Mouse (Mus musculus) limb, embryonic 10.5 days (tissue): ENCODE data around the gene Ubr1. TPM values are rescaled to one million over a fixed set of nuclear protein-coding genes. Genes with fewer than 3 reads are reported as not detected.

Source experiments
- DNase-seq: peaks from one replicate; pipeline ENCODE4 v3.0.0-alpha.2; 2017; ENCODE audit warnings: low spot score
- H3K27ac ChIP-seq: fragments of 300-500 bp; sonication (generic); 2 replicates; pipeline ENCODE4 v1.5.1; 2016; ENCODE audit warnings: mild to moderate bottlenecking
- H3K27me3 ChIP-seq: fragments of 300-500 bp; sonication (generic); 2 replicates; pipeline ENCODE4 v1.6.1; 2016; ENCODE audit warnings: low read depth, mild to moderate bottlenecking; ENCODE audit not compliant: poor library complexity, severe bottlenecking
- H3K36me3 ChIP-seq: fragments of 300-500 bp; sonication (generic); 2 replicates; pipeline ENCODE4 v1.6.1; 2016; ENCODE audit warnings: mild to moderate bottlenecking, moderate library complexity
- H3K4me1 ChIP-seq: fragments of 300-500 bp; sonication (generic); 2 replicates; pipeline ENCODE4 v1.6.1; 2016
- H3K4me3 ChIP-seq: fragments of 300-500 bp; sonication (generic); 2 replicates; pipeline ENCODE4 v1.5.1; 2016; ENCODE audit warnings: mild to moderate bottlenecking, moderate library complexity
- H3K9me3 ChIP-seq: fragments of 300-500 bp; sonication (generic); replicated peaks from 2 replicates; pipeline ENCODE4 v1.6.1; 2016; ENCODE audit warnings: mild to moderate bottlenecking
- WGBS: fragments of 180-500 bp; shearing (Covaris S2); methylation state at CpG from one replicate; pipeline ENCODE4 v1.1.7; 2016; 5-methylcytosine and 5-hydroxymethylcytosine counted together
- polyA plus RNA-seq: library from polyadenylated mRNA; unstranded; fragments of >200 nt; fragmentation: Nextera tagmentation; extraction: Ambion mirVana; gene quantifications from 2 replicates; pipeline ENCODE4 v1.2.1, GENCODE M21; 2016

Gene Ubr1
- 23.6 and 31.7 TPM in 2 replicates for polyA plus RNA-seq

GRCm38 (mm10) chr2:120970559-120971080 is at the start of gene Ubr1:
Gene Ubr1 (minus strand): TSS chr2:120970715.
- under 1% methylated on average over 39 of the region's 39 CpGs for WGBS

DNA sequence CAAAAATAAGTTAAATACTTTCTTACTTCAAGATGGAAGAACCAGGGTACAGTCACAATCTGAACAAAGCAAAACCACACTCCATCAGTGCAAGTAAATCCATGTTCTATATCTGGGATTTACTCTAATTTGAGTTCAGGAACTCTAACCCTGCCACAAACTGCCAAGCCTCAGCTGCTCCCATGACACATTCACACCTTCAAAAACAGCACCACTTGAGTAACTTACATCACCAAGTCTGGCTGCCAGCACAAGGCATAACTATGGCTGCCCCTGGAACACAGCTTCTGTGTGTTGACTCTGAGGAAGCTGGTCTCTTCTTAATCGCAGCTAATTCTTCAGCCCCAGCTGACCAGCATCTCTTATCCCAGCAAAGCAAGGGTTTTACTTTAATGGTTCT is 46.6 kb upstream of the Ubr1 start:
- Histone ChIP-seq H3K4me3 (no peak overlapping the region), H3K36me3 (peaks cover 45% of the 10 kb centered on the region), H3K27me3 (no peaks in the 10 kb centered on the region), H3K27ac (no peak overlapping the region), H3K4me1 (no peaks in the 10 kb centered on the region), H3K9me3 (no peaks in the 10 kb centered on the region)
- WGBS = 95% methylated on average over 1 of the region's 1 CpGs
- DNase-seq = no peak

More at GRCm38 (mm10) chr2:120970559-120971080, at the start of gene Ubr1:
- H3K9me3 ChIP-seq = no peaks in the 10 kb centered on the region
- peaks cover 10% of the 10 kb centered on the region; the same call in 1 of the 2 replicates for H3K36me3 ChIP-seq
- H3K27me3 ChIP-seq = no peaks in the 10 kb centered on the region
- H3K4me1 ChIP-seq = peaks cover 15% of the 10 kb centered on the region
- DNase-seq = peak; percentile 93
- H3K4me3 ChIP-seq = peak within 1 kb of the TSS; percentile 89
- H3K27ac ChIP-seq = peak within 1 kb of the TSS; percentile 96

DNA sequence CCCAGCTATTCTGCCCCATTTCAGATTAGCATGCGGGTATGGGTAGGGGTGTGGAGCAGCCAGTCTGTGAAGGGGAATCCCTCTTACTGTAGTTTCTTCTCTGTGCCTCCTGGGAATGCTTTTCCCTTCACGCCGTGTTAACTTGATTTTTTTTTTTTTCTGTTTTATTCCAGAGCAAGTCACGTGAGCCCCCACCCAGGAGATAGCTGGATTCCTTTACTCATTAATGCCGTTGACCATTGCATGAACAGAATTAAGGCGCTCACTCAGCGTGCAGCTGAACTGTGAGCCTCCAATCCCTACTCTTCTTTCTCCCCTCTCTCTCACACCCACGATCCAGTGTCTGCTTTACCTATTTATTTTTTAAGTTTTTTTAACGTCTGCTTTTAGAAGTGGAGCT is 45.7 kb upstream of the Ubr1 start:
- 94% methylated on average over 9 of the region's 9 CpGs for WGBS
- Histone ChIP-seq H3K9me3 (no peaks in the 10 kb centered on the region), H3K4me3 (no peak overlapping the region), H3K27ac (no peak overlapping the region), H3K4me1 (no peaks in the 10 kb centered on the region), H3K36me3 (peaks cover 47% of the 10 kb centered on the region), H3K27me3 (no peaks in the 10 kb centered on the region)
- DNase-seq = no peak

GRCm38 (mm10) chr2:121015507-121015906 is 45.0 kb upstream of the Ubr1 start:
- no peak for DNase-seq
- Histone ChIP-seq H3K4me1 (no peaks in the 10 kb centered on the region), H3K4me3 (no peak overlapping the region), H3K27ac (no peak overlapping the region), H3K36me3 (peaks cover 47% of the 10 kb centered on the region), H3K27me3 (no peaks in the 10 kb centered on the region), H3K9me3 (no peaks in the 10 kb centered on the region)
- 86% methylated on average over 2 of the region's 2 CpGs for WGBS

- Histone ChIP-seq H3K27me3 (no peaks in the 10 kb centered on the region), H3K9me3 (no peaks in the 10 kb centered on the region), H3K4me1 (peaks cover 12% of the 10 kb centered on the region), H3K36me3 (peaks cover 43% of the 10 kb centered on the region), H3K27ac (no peak overlapping the region), H3K4me3 (no peak overlapping the region)
- 92% methylated on average over 9 of the region's 9 CpGs for WGBS
- no peak for DNase-seq
These were observed 42.2 kb upstream of the Ubr1 start for GRCm38 (mm10) chr2:121012676-121013075.

DNA sequence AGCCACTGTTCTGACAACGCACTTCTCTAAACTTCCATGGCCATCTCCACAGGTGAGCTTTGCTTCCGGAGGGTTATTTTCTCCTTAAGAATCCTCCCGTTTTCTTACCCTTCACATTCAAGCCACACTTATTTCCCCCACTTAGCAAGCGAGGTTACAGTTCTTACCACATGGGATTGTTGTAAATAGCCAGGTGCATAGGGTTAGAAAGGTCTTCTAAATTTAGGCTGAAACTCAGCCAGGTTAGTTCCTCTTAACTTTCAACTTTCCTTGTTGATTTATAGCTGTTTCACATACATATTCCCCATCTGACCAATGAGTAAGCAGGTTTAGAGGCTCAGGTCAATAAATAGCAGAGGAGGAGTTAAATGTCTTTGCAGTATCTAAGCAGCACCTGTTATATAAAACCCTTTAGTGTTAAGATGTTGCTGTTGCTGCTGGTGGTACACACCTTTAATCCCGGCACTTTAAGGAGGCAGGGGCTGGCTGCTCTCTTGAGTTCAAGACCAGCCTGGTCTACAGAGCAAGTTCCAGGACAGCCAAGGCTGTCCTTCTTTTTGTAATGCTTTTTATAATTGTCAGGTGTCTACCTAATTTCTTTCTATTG is 38.7 kb upstream of the Ubr1 start:
- Histone ChIP-seq H3K27me3 (no peaks in the 10 kb centered on the region), H3K36me3 (peaks cover 17% of the 10 kb centered on the region), H3K27ac (no peak overlapping the region), H3K4me1 (peaks cover 12% of the 10 kb centered on the region), H3K4me3 (peak overlapping the region; percentile 90), H3K9me3 (no peaks in the 10 kb centered on the region)
- WGBS = 25% methylated on average over 5 of the region's 5 CpGs
- no peak for DNase-seq

- Histone ChIP-seq H3K27ac (peak overlapping the region; percentile 64; the same call in 1 of the 2 replicates), H3K36me3 (peaks cover 13% of the 10 kb centered on the region), H3K4me3 (peak overlapping the region; percentile 90), H3K9me3 (no peaks in the 10 kb centered on the region), H3K27me3 (no peaks in the 10 kb centered on the region), H3K4me1 (peaks cover 12% of the 10 kb centered on the region)
- 1% methylated on average over 12 of the region's 12 CpGs for WGBS
- DNase-seq = no peak
These were observed 38.1 kb upstream of the Ubr1 start for GRCm38 (mm10) chr2:121008664-121009007.

DNA sequence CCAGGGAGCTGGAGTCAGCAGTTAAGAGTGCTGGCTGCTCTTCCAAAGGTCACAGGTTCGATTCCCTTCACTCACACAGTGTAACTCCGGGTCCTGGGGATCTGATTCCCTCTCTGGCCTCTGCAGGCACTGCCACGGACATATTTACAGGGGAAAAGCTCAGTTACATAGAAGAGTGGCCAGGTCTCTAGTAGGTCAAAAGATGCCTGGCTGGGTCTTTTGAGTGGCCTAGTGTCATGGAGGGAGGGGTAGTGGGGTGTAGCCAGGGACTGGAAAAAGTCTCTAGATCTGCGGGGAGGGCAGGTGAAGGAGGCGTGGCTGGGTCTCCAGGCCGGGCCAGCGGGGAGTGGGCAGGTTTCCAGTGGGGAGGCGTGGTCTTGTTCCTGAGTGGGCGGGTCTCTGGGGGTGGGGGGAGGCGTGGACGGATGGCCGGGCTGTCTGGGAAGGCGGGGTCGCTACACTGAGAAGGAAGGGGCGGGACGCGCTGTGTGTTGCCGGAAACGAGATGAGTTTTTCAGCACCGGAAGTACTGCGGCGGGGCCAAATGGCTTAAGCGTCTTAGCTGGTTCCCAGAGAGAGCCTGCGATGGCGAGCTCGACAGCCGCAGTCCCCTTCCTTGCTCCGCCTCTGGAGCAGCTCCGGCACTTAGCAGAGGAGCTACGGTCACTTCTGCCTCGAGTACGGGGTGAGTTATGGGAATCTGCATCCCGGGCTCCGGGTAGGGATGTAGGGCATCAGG is 37.6 kb upstream of the Ubr1 start, which contains the start of gene Ccndbp1:
Gene Ccndbp1 (plus strand): TSS at position 479 of the 739 bp plus-strand sequence.
- Histone ChIP-seq H3K27me3 (no peaks in the 10 kb centered on the region), H3K4me3 (peak within 1 kb of the TSS; percentile 90), H3K9me3 (no peaks in the 10 kb centered on the region), H3K4me1 (peaks cover 12% of the 10 kb centered on the region), H3K27ac (peak within 1 kb of the TSS; percentile 64), H3K36me3 (peaks cover 11% of the 10 kb centered on the region)
- DNase-seq = peak; percentile 93
- WGBS = 2% methylated on average over 34 of the region's 34 CpGs

GRCm38 (mm10) chr2:121006986-121007385 is 36.5 kb upstream of the Ubr1 start:
- Histone ChIP-seq H3K36me3 (peaks cover under 1% of the 10 kb centered on the region; the same call in 1 of the 2 replicates), H3K27me3 (no peaks in the 10 kb centered on the region)
- WGBS = 89% methylated on average over 1 of the region's 1 CpGs

DNA sequence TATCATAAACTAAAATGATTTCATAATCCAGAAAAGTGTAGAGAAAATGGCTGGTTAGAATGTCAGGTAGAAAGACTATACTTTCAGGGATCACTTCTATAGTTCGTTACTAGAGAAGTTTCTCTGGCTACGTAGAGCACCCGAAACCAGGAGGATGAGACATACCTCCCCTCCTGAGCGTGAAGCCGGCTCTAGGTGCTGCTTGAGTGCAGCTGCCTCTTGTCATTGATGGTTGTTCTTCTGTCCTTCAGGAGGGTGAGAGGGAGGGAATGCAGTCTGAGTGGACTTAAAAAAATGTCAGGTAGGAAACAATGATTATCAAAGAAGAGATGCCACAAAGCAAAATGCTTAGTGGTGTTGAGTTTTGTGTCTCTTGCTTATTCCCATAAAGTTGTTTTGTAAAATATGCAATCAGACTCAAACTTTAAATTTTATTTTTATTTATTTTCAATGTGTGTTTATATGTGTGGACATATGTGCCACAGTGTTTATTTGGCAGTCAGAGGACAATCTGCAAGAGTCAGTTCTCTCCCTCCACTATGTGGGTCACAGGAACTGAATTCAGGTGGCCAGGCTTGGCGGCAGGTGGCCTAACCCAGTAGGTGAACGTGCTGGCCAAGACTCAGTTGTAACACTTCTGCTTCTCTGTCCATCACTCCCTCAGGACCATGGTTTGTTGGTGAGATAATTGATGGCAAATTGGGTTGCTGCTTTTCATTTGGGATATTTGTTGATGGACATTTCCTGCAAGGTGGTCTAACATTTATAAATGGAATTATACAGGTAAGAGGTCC is 33.7 kb upstream of the Ubr1 start:
- Histone ChIP-seq H3K9me3 (no peaks in the 10 kb centered on the region), H3K4me1 (peaks cover 9% of the 10 kb centered on the region), H3K27me3 (no peaks in the 10 kb centered on the region), H3K36me3 (no peaks in the 10 kb centered on the region), H3K27ac (no peak overlapping the region), H3K4me3 (no peak overlapping the region)
- 80% methylated on average over 7 of the region's 7 CpGs for WGBS
- no peak for DNase-seq

More at GRCm38 (mm10) chr2:121006986-121007385, 36.5 kb upstream of the Ubr1 start:
- DNase-seq = no peak
- Histone ChIP-seq H3K27ac (no peak overlapping the region), H3K4me1 (peaks cover 12% of the 10 kb centered on the region), H3K4me3 (no peak overlapping the region), H3K9me3 (no peaks in the 10 kb centered on the region)

- H3K4me3 ChIP-seq = no peak overlapping the region
- no peak for DNase-seq
- 60% methylated on average over 2 of the region's 2 CpGs for WGBS
- H3K36me3 ChIP-seq = no peaks in the 10 kb centered on the region
- H3K27me3 ChIP-seq = no peaks in the 10 kb centered on the region
- peaks cover 3% of the 10 kb centered on the region; the same call in 1 of the 2 replicates for H3K4me1 ChIP-seq
- H3K9me3 ChIP-seq = no peaks in the 10 kb centered on the region
- no peak overlapping the region for H3K27ac ChIP-seq
These were observed 33.1 kb upstream of the Ubr1 start for GRCm38 (mm10) chr2:121003586-121003985.

DNA sequence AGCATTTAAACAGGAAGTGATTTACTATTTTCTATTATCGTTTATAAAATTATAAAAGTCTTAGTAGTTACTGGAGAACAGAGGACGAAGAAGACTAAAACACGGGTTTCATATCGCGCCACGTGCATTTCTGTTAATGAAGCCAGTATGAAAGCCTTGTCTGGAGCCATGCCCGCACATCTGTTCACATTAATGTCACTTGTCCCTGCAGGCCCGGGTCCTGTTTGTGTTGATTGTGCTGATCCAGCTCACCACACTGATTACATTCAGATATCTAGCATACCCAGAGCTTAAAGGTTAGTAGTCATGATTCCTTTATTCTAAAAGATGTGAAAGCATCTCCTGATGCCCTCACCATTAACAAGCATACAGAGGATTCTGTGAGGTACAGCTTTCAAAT is 28.3 kb upstream of the Ubr1 start:
- Histone ChIP-seq H3K9me3 (no peaks in the 10 kb centered on the region), H3K4me1 (no peaks in the 10 kb centered on the region), H3K27me3 (no peaks in the 10 kb centered on the region), H3K4me3 (no peak overlapping the region), H3K36me3 (no peaks in the 10 kb centered on the region), H3K27ac (no peak overlapping the region)
- WGBS = 90% methylated on average over 8 of the region's 8 CpGs
- DNase-seq = no peak
